Mouse (Mus musculus) forebrain, embryonic 12.5 days (tissue): ENCODE results near the gene Smyd3. TPM values are rescaled to one million over a fixed set of nuclear protein-coding genes. Genes with fewer than 3 reads are reported as not detected.

Source experiments
- ATAC-seq: fragments of 200-750 bp; cut with Nextera tagmentation; 2 replicates; pipeline ENCODE4 v1.8.0; 2017; ENCODE audit warnings: moderate TSS enrichment; ENCODE audit not compliant: low FRiP score
- H3K27ac ChIP-seq: fragments of 300-500 bp; sonication (generic); 2 replicates; pipeline ENCODE4 v1.5.1; 2016; ENCODE audit warnings: mild to moderate bottlenecking
- H3K27me3 ChIP-seq: fragments of 300-500 bp; sonication (generic); 2 replicates; pipeline ENCODE4 v1.6.1; 2016; ENCODE audit warnings: mild to moderate bottlenecking
- H3K36me3 ChIP-seq: fragments of 300-500 bp; sonication (generic); replicated peaks from 2 replicates; pipeline ENCODE4 v1.6.1; 2016; ENCODE audit warnings: mild to moderate bottlenecking
- H3K4me1 ChIP-seq: fragments of 300-500 bp; sonication (generic); 2 replicates; pipeline ENCODE4 v1.6.1; 2016
- H3K4me2 ChIP-seq: fragments of 300-500 bp; sonication (generic); 2 replicates; pipeline ENCODE4 v1.6.1; 2016; ENCODE audit warnings: mild to moderate bottlenecking, moderate library complexity
- H3K4me3 ChIP-seq: fragments of 300-500 bp; sonication (generic); replicated peaks from 2 replicates; pipeline ENCODE4 v1.5.1; 2016; ENCODE audit warnings: mild to moderate bottlenecking
- H3K9ac ChIP-seq: fragments of 300-500 bp; sonication (generic); 2 replicates; pipeline ENCODE4 v1.6.1; 2016; ENCODE audit warnings: mild to moderate bottlenecking
- H3K9me3 ChIP-seq: fragments of 300-500 bp; sonication (generic); 2 replicates; pipeline ENCODE4 v1.6.1; 2016
- WGBS: fragments of 180-500 bp; shearing (Covaris S2); methylation state at CpG from one replicate; pipeline ENCODE4 v1.1.7; 2016; 5-methylcytosine and 5-hydroxymethylcytosine counted together
- polyA plus RNA-seq: library from polyadenylated mRNA; unstranded; fragments of >200 nt; fragmentation: Nextera tagmentation; extraction: Ambion mirVana; gene quantifications from 2 replicates; pipeline ENCODE4 v1.2.1, GENCODE M21; 2016

Gene Smyd3
- polyA plus RNA-seq, 1 experiment from 2014 or later = 13.5 TPM

- Histone ChIP-seq H3K4me2 (no peak overlapping the region), H3K36me3 (no peaks in the 10 kb centered on the region), H3K4me3 (no peak overlapping the region), H3K9ac (no peak overlapping the region), H3K4me1 (peaks cover 31% of the 10 kb centered on the region), H3K9me3 (no peaks in the 10 kb centered on the region), H3K27me3 (peaks cover 83% of the 10 kb centered on the region), H3K27ac (no peak overlapping the region)
- ATAC-seq = no peak
- 52% methylated on average over 7 of the region's 7 CpGs for WGBS
These were observed 410.6 kb downstream of the Smyd3 start for GRCm38 (mm10) chr1:179107211-179107610.

- Histone ChIP-seq H3K4me3 (no peak overlapping the region), H3K36me3 (no peaks in the 10 kb centered on the region), H3K27ac (no peak overlapping the region), H3K4me2 (peak overlapping the region; percentile 32), H3K9me3 (no peaks in the 10 kb centered on the region), H3K27me3 (peaks cover 82% of the 10 kb centered on the region), H3K4me1 (peaks cover 31% of the 10 kb centered on the region), H3K9ac (no peak overlapping the region)
- 13% methylated on average over 6 of the region's 6 CpGs for WGBS
- peak; percentile 80 for ATAC-seq
These were observed 411.1 kb downstream of the Smyd3 start for GRCm38 (mm10) chr1:179106702-179107145.

- H3K27ac ChIP-seq = no peak overlapping the region
- ATAC-seq = peak; percentile 65; the same call in 1 of the 2 replicates
- H3K4me3 ChIP-seq = no peak overlapping the region
- peak overlapping the region; percentile 32 for H3K4me2 ChIP-seq
- H3K4me1 ChIP-seq = peaks cover 31% of the 10 kb centered on the region
- H3K36me3 ChIP-seq = no peaks in the 10 kb centered on the region
- peaks cover 77% of the 10 kb centered on the region for H3K27me3 ChIP-seq
- no peak overlapping the region for H3K9ac ChIP-seq
- H3K9me3 ChIP-seq = no peaks in the 10 kb centered on the region
- 19% methylated on average over 18 of the region's 18 CpGs for WGBS
These were observed 411.6 kb downstream of the Smyd3 start for GRCm38 (mm10) chr1:179106103-179106701.

GRCm38 (mm10) chr1:179104447-179104846, 413.4 kb downstream of the Smyd3 start:
- ATAC-seq = no peak
- H3K4me3 ChIP-seq = no peak overlapping the region
- no peak overlapping the region for H3K27ac ChIP-seq
- peaks cover 66% of the 10 kb centered on the region for H3K27me3 ChIP-seq
- H3K9ac ChIP-seq = no peak overlapping the region
- H3K9me3 ChIP-seq = no peaks in the 10 kb centered on the region
- H3K4me1 ChIP-seq = peaks cover 31% of the 10 kb centered on the region
- H3K4me2 ChIP-seq = no peak overlapping the region
- WGBS = 96% methylated on average over 8 of the region's 8 CpGs
- no peaks in the 10 kb centered on the region for H3K36me3 ChIP-seq

GRCm38 (mm10) chr1:179096993-179097392, 420.8 kb downstream of the Smyd3 start:
- Histone ChIP-seq H3K9me3 (no peaks in the 10 kb centered on the region), H3K36me3 (no peaks in the 10 kb centered on the region), H3K4me1 (no peaks in the 10 kb centered on the region), H3K4me2 (no peak overlapping the region), H3K27me3 (peaks cover 37% of the 10 kb centered on the region), H3K27ac (no peak overlapping the region), H3K9ac (no peak overlapping the region), H3K4me3 (no peak overlapping the region)
- WGBS = 77% methylated on average over 8 of the region's 8 CpGs
- no peak for ATAC-seq

- Histone ChIP-seq H3K36me3 (no peaks in the 10 kb centered on the region), H3K27me3 (peaks cover 40% of the 10 kb centered on the region), H3K9ac (no peak overlapping the region), H3K27ac (no peak overlapping the region), H3K4me1 (no peaks in the 10 kb centered on the region; the same call in 1 of the 2 replicates), H3K9me3 (no peaks in the 10 kb centered on the region), H3K4me2 (no peak overlapping the region), H3K4me3 (no peak overlapping the region)
- 76% methylated on average over 5 of the region's 5 CpGs for WGBS
- ATAC-seq = no peak
These were observed 421.5 kb downstream of the Smyd3 start for GRCm38 (mm10) chr1:179096323-179096722.

GRCm38 (mm10) chr1:179089174-179089573, 428.7 kb downstream of the Smyd3 start:
- no peak overlapping the region for H3K9ac ChIP-seq
- H3K4me3 ChIP-seq = no peak overlapping the region
- peaks cover 23% of the 10 kb centered on the region for H3K27me3 ChIP-seq
- no peaks in the 10 kb centered on the region; the same call in 1 of the 2 replicates for H3K4me1 ChIP-seq
- 82% methylated on average over 5 of the region's 5 CpGs for WGBS
- ATAC-seq = no peak
- no peak overlapping the region for H3K27ac ChIP-seq
- H3K9me3 ChIP-seq = no peaks in the 10 kb centered on the region
- H3K36me3 ChIP-seq = no peaks in the 10 kb centered on the region
- H3K4me2 ChIP-seq = no peak overlapping the region

GRCm38 (mm10) chr1:179087033-179087998, 430.5 kb downstream of the Smyd3 start:
- no peak overlapping the region for H3K9ac ChIP-seq
- H3K4me1 ChIP-seq = no peaks in the 10 kb centered on the region; the same call in 1 of the 2 replicates
- peaks cover 9% of the 10 kb centered on the region; the same call in 1 of the 2 replicates for H3K27me3 ChIP-seq
- no peak overlapping the region for H3K27ac ChIP-seq
- H3K36me3 ChIP-seq = no peaks in the 10 kb centered on the region
- no peaks in the 10 kb centered on the region for H3K9me3 ChIP-seq
- no peak overlapping the region for H3K4me3 ChIP-seq
- no peak for ATAC-seq
- 59% methylated on average over 6 of the region's 6 CpGs for WGBS
- H3K4me2 ChIP-seq = no peak overlapping the region

GRCm38 (mm10) chr1:179086208-179086607, 431.6 kb downstream of the Smyd3 start:
- no peak for ATAC-seq
- H3K27me3 ChIP-seq = 0 out of 2 replicates have a peak, but pooled peaks cover 3% of the 10 kb centered on the region
- H3K4me2 ChIP-seq = no peak overlapping the region
- no peak overlapping the region for H3K27ac ChIP-seq
- H3K4me3 ChIP-seq = no peak overlapping the region
- 92% methylated on average over 7 of the region's 7 CpGs for WGBS
- H3K36me3 ChIP-seq = no peaks in the 10 kb centered on the region
- no peaks in the 10 kb centered on the region for H3K4me1 ChIP-seq
- H3K9ac ChIP-seq = no peak overlapping the region
- no peaks in the 10 kb centered on the region for H3K9me3 ChIP-seq

GRCm38 (mm10) chr1:179083098-179083497, 434.7 kb downstream of the Smyd3 start:
- Histone ChIP-seq H3K4me1 (no peaks in the 10 kb centered on the region), H3K4me3 (no peak overlapping the region), H3K27me3 (no peaks in the 10 kb centered on the region), H3K4me2 (no peak overlapping the region), H3K27ac (no peak overlapping the region), H3K9ac (no peak overlapping the region), H3K9me3 (no peaks in the 10 kb centered on the region), H3K36me3 (no peaks in the 10 kb centered on the region)
- 78% methylated on average over 5 of the region's 5 CpGs for WGBS
- ATAC-seq = no peak

GRCm38 (mm10) chr1:179073846-179074245, 444.0 kb downstream of the Smyd3 start:
- no peak overlapping the region for H3K9ac ChIP-seq
- no peaks in the 10 kb centered on the region for H3K36me3 ChIP-seq
- no peak overlapping the region for H3K4me3 ChIP-seq
- peaks cover 46% of the 10 kb centered on the region for H3K27me3 ChIP-seq
- 87% methylated on average over 7 of the region's 7 CpGs for WGBS
- no peak for ATAC-seq
- H3K27ac ChIP-seq = no peak overlapping the region
- H3K9me3 ChIP-seq = no peaks in the 10 kb centered on the region
- H3K4me1 ChIP-seq = no peaks in the 10 kb centered on the region
- H3K4me2 ChIP-seq = no peak overlapping the region

GRCm38 (mm10) chr1:179072935-179073654, 444.7 kb downstream of the Smyd3 start:
- H3K36me3 ChIP-seq = no peaks in the 10 kb centered on the region
- H3K4me3 ChIP-seq = no peak overlapping the region
- WGBS = 32% methylated on average over 11 of the region's 11 CpGs
- no peak overlapping the region for H3K27ac ChIP-seq
- H3K4me1 ChIP-seq = no peaks in the 10 kb centered on the region
- H3K4me2 ChIP-seq = no peak overlapping the region
- no peak overlapping the region for H3K9ac ChIP-seq
- ATAC-seq = no peak
- peaks cover 49% of the 10 kb centered on the region for H3K27me3 ChIP-seq
- H3K9me3 ChIP-seq = no peaks in the 10 kb centered on the region
